Mouse (Mus musculus) A20 (cell line): Measurements from ENCODE around the gene Jag2.

Experiments
- DNase-seq: peaks from one replicate; pipeline ENCODE4 v3.0.0-alpha.2; 2011; ENCODE audit warnings: low read depth, low spot score

Jag2 gene

GRCm38 (mm10) chr12:112868178-112869087, 61.1 kb downstream of the Jag2 start, which contains the start of gene Gpr132:
Gene Gpr132 (minus strand): TSS chr12:112868228.
- DNase-seq = peak; percentile 53

DNA sequence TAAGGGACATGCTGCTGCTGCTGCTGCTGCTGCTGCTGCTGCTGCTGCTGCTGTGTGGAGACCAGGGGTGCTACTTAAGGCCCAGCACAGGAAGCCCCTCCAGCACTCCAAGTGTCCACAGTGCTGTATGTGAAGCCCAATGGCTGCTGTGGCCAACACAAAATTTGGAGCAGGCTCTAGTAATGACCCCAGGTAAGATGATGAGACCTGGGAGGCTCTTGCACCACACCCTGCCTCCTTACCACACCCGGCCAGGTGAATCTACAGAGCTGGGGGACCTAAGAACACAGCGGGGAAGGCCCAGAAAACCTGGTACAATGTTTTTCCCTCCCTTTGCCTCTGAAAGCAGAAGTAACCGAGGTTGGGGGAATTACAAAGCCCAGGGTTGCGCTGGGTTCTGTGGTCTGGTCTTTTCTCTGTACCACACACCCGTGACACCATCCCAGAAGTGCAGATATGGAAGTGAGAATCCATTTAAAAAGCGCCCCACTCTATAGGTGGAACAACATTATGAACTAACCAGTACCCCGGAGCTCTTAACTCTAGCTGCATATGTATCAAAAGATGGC, 62.4 kb downstream of the Jag2 start:
- peak; percentile 90 for DNase-seq

DNA sequence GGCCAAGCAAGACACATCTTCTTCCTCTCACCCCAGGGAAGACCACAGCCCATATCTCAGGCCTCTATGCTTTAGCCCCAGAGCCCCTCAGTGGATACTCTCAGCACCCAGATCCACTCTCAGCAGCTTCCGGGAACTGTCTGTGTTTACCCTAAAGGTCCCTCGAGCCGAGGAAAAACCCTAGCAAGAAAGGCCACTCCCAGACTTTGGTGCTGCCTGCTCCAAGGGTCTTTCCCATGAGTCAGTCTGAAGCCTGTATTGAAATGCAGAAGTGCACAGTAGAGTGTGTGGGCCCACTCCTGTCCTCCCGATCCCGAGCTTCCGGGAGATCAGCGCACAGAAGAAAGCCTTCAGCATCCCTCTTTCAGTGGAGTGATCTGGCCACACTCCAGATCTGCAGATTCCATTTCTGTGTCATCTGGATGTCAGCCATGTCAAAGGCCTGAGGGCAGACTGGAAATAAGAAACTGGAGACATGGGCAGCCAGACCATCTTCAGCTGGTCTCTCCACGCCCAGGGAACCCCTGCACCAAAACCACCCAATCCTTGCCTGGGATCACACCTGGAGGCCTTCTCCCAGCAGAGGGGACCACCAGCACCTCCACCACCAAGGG, 63.0 kb downstream of the Jag2 start:
- DNase-seq = no peak

- DNase-seq = no peak
These were observed 64.8 kb downstream of the Jag2 start for GRCm38 (mm10) chr12:112864804-112865203.

- peak; percentile 76 for DNase-seq
These were observed 67.7 kb downstream of the Jag2 start for GRCm38 (mm10) chr12:112861911-112862321.

GRCm38 (mm10) chr12:112860765-112861164, 68.8 kb downstream of the Jag2 start:
- DNase-seq = no peak

DNA sequence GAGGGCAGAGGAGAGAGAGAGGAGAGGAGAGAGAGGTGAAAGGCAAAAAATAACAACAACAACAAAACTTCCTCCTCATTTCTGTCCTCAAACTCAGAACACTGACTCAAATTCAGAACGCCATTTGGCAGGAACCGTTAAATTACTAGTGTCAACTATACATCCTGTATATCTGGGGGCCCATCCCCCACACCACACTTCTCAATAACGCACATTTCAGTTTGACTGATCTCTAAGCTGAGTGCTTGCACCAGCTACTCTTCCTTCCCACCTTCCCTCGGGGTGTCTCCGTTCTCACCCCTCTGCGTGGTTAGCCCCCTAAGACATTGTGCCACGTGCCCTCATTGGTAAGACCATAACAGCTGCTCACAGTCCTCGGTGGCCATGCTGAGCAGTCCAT, 69.6 kb downstream of the Jag2 start:
- DNase-seq = no peak

GRCm38 (mm10) chr12:112858581-112859336, 70.8 kb downstream of the Jag2 start:
- no peak for DNase-seq
